Mouse (Mus musculus) layer of hippocampus, adult 11-12 months (tissue): ENCODE data around the gene Dpp9.

Experiments
- DNase-seq: peaks from one replicate; pipeline ENCODE4 v3.0.0; 2022; ENCODE audit warnings: low spot score

Gene Dpp9

GRCm38 (mm10) chr17:56229943-56230342, 11.2 kb upstream of the Dpp9 start:
- DNase-seq, result peak; percentile 82

- no peak for DNase-seq
Measured at GRCm38 (mm10) chr17:56226566-56226965, 7.9 kb upstream of the Dpp9 start.

DNA sequence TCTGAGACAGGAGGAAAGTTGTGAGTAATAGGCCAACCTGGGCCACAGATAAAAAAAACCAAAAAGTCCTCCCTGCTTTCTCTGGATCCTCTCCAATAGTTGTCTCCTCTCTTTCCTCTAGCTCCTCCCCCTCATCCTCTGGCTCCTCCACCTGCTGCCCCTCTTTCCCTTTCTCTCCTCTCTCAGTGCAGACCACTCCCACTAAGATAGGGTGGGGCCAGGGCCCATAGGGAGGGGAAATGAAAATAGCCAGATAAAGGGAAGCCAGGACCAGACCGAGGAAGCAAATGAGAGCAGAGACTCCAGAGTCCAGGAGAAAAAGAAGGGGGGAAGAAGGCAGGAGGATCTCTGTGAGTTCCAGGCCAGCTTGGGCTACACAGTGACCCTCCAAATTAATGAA, 6.2 kb upstream of the Dpp9 start:
- DNase-seq, result no peak

- DNase-seq, result no peak
Measured at GRCm38 (mm10) chr17:56219805-56220204, 1.1 kb upstream of the Dpp9 start.

DNA sequence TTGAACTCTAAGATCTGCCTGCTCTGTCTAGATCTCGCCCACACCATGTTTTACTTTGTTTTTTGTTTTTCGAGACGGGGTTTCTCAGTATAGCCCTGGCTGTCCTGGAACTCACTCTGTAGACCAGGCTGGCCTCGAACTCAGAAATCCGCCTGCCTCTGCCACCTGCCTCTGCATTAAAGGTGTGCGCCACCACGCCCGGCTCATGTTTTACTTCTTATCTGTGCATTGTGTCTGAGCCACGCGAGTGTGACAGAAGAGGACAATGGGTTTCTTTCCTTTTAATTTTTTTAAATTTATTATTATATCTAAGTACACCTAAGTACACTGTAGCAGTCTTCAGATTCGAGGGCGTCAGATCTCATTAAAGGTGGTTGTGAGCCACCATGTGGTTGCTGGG, 546 bp upstream of the Dpp9 start:
- no peak for DNase-seq

DNA sequence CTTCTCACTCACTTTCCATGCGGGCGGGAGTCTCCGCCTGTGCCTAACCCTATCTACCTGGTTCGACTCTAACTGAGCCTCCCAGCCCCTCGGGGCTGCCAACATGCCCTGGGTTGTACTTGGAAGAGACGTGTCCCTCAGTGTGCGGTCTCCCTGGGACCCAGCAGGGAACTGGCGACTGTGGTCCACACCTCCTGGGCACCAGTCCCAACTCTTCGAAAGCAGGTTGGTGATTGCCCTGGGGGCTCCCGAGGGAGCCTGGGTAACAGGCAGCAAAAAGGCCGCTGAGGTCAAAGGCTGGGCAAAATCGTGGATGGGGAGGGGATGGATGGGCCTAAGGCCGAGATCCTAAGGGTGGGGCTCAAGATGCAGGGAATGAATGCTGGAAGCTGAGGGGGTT, 1.0 kb downstream of the Dpp9 start:
- DNase-seq, result no peak

- no peak for DNase-seq
Measured at GRCm38 (mm10) chr17:56214229-56214628, 4.5 kb downstream of the Dpp9 start.

- no peak for DNase-seq
Measured at GRCm38 (mm10) chr17:56212676-56213075, 6.0 kb downstream of the Dpp9 start.

- DNase-seq, result no peak
Measured at GRCm38 (mm10) chr17:56211090-56211489, 7.6 kb downstream of the Dpp9 start.

DNA sequence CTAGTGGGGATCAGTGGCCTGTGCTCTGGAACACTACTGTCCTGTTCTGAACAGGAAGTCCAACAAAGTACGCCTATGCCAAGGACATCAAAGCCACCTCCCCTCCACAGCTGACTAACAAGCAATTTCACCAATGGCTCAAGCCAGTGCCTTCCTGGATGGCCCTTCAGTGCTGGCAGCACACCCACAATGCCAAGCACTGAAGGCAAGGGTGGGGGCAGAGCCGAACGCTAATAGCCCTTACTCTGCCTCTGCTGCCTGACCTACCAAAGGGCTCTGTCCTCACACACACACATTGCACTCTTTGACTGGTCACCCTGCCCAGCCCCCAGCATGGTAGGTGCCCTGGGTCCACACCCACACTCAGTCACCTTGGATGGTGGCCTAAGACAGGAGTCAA, 9.9 kb downstream of the Dpp9 start:
- no peak for DNase-seq

DNA sequence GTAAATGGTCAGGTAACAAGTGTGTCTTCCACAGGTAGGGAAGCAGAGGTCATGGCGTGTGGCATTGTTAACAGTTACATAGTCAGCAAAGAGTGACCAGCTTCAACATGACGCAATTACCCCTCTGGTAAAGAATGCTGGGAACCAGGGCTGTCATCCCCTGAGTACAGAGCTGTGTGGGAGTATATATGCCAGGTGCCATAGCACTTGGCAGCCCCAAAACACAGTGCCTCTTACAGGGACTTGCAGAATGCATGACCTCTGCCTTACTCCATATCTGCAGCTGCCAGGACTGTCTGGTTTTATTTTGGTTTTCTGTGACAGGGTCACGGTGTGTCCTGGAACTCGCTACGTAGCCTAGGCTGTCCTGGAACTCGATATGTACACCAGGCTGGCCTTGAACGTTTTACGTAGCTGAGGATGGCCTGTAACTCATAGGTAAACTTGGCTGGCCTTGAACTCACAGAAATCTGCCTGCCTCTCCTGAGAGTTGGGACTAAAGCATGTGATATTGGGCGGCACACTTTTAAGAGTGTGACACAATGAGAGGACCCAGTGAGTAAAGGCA, 10.7 kb downstream of the Dpp9 start:
- no peak for DNase-seq

GRCm38 (mm10) chr17:56206986-56207674, 11.6 kb downstream of the Dpp9 start:
- DNase-seq, result no peak

DNA sequence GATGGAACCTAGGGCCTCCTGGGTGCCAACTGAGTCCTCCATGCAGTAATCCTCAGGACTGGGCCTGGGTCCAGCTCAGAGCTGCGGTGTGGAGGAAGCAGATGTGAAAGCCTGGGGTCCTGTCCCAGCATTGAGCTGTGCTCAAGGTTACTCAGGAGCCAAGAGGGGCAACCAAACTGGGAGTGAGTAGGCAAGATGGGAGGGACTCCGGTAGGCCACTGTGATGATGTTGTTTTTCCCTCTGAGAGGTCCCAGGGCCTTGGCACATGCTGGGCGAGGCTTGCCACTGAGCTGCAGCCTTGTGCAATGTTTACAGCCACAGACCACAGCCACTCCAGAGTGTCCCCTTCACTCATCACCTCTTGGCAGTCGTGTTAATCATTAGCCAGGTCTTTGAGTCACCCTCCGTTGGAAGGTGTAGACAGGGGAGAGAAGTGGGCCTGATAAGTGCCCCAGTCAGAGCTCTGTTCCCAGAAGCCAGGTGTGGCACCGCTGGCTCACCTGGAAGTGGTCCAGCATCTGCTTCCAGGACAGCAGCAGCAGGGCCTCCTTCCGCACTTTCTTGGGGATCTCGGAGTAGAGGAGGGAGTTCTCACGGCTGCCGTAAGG, 12.3 kb downstream of the Dpp9 start:
- no peak for DNase-seq

DNA sequence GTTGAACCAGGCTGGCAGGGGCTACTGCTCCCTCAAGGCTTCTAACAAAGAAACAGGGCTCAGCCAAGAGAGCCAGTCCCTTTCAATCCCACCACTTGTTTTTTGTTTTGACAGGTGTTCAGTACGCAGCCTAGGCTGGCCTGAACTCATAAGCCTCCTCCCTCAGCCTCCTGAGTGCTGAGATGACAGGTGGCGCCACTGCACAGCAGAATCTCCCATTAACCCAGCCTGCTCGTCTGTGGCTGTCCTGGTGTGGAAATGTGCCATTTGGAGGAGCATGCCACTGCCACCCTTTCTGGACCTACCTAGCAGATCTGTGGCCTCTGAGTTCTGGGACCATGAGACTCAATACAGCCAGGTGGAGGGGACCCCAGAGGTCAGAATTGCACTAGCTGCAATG, 15.0 kb downstream of the Dpp9 start:
- no peak for DNase-seq

- no peak for DNase-seq
Measured at GRCm38 (mm10) chr17:56202476-56202875, 16.2 kb downstream of the Dpp9 start.

- no peak for DNase-seq
Measured at GRCm38 (mm10) chr17:56201642-56202041, 17.1 kb downstream of the Dpp9 start.

DNA sequence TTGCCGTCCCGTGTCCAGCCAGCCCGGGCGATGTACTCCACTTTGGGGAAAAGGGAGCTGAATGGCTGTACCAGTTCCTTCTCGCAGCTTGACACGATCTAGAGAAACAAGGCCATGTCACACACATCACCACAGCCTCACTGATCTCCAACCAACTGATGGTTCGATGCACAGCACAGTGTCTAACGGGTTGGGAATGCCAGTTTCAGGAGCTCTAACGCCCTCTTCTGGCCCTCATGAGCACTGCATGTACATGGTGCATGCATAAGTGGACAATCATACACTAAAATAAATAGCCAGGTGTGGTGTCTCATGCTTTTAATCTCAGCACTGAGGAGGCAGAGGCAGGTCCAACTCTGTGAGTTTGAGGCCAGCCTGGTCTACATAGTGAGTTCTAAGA, 18.1 kb downstream of the Dpp9 start:
- DNase-seq, result no peak

DNA sequence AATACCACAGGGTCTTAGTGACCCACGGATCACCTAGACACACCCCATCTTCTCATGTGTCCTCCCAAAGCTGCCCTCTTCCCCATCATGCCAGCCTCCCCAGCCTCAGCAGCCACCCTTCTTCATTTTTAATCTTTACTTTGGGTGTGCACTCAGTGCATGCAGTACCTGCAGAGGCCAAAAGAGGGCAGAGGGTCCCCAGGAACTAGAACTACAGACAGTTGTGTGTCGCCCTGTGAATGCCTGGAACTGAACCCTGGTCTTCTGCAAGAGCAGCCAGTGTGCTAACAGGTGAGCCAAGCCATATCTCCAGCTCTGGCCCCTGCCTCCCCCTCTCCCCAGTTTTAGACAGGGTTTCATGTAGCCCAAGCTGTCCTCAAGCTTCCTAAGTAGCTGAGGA, 21.8 kb downstream of the Dpp9 start:
- no peak for DNase-seq

DNA sequence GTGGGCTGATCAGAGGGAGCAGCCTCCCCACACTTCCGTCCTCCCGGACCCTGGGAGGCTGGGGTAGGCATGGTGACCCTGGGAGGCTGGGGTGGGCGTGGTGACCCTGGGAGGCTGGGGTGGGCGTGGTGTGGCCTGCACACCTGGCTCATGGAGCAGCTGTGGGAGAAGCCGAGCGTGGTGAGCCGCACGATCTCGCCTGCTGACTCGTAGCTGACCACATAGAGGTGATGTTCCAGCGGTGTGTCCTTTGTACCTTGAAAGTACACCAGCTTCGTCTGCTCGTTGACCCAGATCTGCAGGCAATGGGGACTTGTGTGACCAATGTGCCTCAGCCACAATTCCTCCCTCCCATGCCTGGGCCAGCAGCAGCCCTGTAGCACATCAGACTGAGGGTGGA, 23.9 kb downstream of the Dpp9 start:
- no peak for DNase-seq

DNA sequence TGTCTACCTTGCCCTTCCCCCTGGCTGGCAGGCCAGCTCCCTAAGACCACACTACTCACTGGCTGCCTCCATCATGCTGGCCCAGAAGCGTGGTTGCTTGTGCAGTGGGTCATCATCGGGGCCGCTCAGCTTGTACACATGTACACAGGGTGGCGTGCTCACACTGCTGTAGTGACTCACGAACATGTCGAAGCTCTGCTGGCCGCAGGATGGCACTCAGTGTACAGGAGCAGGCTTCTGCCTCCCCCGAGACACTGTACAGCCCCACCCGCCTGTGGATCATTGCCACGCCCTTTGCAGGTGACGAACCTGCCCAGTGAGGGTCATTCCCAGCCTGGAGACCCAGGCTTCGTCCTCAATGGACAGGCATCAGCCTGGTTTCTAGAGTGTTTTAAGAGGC, 24.3 kb downstream of the Dpp9 start:
- DNase-seq, result no peak

DNA sequence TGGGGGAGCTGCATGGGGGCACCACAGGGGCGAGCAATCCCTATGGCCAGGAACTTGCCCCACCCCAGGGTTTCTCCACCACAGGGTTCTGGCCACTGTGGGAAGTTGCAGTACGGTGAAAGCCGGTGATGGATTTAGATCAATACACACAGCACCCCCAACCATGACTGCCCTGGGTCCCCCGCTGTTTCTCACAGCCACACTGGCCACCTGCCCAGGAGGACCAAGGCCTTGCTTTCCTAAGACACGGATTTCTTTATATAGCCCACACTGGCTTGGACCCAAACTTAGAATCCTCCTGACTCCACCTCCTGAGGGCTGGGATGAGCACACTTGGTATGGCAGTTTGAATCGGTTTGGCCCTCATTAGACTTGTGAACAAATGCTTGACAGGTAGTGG, 27.4 kb downstream of the Dpp9 start:
- no peak for DNase-seq

- peak; percentile 44 for DNase-seq
Measured at GRCm38 (mm10) chr17:56185281-56186141, 33.2 kb downstream of the Dpp9 start.

DNA sequence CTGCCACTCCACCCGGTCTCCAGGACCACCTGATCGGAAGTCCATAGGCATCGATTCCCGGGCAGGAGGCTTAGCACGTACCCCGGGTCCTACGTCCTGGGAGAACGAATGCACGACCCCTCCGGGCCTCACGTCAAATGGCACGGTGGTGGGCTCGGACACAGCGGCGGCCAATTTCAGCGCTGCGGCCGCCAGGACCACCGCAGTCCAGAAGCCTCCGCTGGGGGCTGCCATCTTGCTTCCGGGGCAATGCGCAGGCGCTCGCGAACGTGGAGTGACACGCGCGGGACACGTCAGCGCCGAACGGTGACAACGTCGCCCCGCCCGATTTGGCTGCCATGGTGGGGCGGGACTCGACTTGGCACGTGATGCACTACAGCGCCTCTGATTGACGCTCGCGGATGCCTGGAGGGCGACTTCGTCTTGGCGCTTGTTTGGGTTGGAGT, 35.0 kb downstream of the Dpp9 start, which contains the start of gene Mydgf:
TSS of gene Mydgf (minus strand) at position 263 of the 446 bp plus-strand sequence.
- DNase-seq, result peak; percentile 96
